In the genomic region with DNA sequence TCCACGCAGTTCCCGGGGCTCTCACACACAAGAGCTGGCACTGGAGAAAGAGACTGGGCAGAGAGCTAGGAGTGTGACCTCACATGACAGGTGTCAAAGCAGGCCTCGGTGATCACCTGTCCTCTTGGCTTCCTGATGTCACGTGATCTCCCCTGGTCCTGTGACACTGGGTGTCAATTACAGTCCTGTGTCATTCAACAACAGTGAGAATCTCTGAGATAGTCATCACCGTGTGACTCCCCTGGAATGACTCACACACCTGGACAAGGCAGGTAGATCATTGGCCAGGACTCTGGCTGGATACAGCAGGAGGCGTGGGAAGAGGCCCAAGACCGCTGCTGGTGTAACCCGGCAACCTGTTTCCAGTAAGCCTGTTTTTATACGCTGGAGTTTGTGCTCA, we compare ENCODE assay signal across 15 mouse cellular contexts.
DNase-seq lines count a peak whose midpoint lies in the region; ATAC-seq and TF ChIP-seq lines count a peak whose summit lies in the region.
"Had no signal": no experiment of that assay in that cellular context is flagged by ENCODE, and none has a peak within 500 bp of the region (broad histone marks: within the 10 kb centered on the region; RNA-seq: fewer than 3 reads in every experiment).

No protein-coding gene starts in this region.

- H3K4me3 ChIP-seq in heart, embryonic 10.5 days = no peak overlapping the region
- H3K4me3 ChIP-seq in ES-Bruce4 (ENCODE audit: low read depth, low read length) = 0 out of 2 replicates have a peak overlapping the region, but pooled peaks have one; percentile 3
- no peak overlapping the region for H3K4me3 ChIP-seq in intestine, embryonic 16.5 days (ENCODE audit: low read length)
- H3K4me3 ChIP-seq in thymus, adult 2 months (ENCODE audit: control insufficient read depth, insufficient read depth, low read length) = no peak overlapping the region
- H3K4me3 ChIP-seq: hindbrain, embryonic 13.5 days had no signal

- TF ChIP-seq CTCF in ES-Bruce4 (IDR thresholded peaks at IDR 0.05; ENCODE audit: low read depth, low read length) = no peak
- no peak for TF ChIP-seq CTCF in thymus, adult 2 months (IDR thresholded peaks at IDR 0.05; ENCODE audit: borderline replicate concordance, control insufficient read depth, extremely low read depth, insufficient read depth, low read length, poor library complexity)

- H3K27me3 ChIP-seq in heart, embryonic 10.5 days (ENCODE audit: insufficient read depth, poor library complexity, severe bottlenecking) = no peaks in the 10 kb centered on the region
- H3K27me3 ChIP-seq in ES-Bruce4 (ENCODE audit: control insufficient read depth, insufficient read depth, low read length, poor library complexity, severe bottlenecking) = no peaks in the 10 kb centered on the region
- no peaks in the 10 kb centered on the region for H3K27me3 ChIP-seq in intestine, embryonic 16.5 days (replicated peaks; ENCODE audit: control insufficient read depth, insufficient read depth, low read length)
- H3K27me3 ChIP-seq in thymus, adult 2 months (ENCODE audit: control insufficient read depth, insufficient read depth, low read length) = no peaks in the 10 kb centered on the region

- WGBS in heart, embryonic 10.5 days = 75% methylated on average over 9 of the region's 9 CpGs
- WGBS in intestine, embryonic 16.5 days = 56% methylated on average over 9 of the region's 9 CpGs
- 25% methylated on average over 9 of the region's 9 CpGs for WGBS in large intestine, adult 2 months
- 86% methylated on average over 9 of the region's 9 CpGs for WGBS in thymus, adult 2 months

- H3K4me2 ChIP-seq in intestine, embryonic 16.5 days (ENCODE audit: low read depth, low read length) = no peak overlapping the region
- H3K4me2 ChIP-seq: hindbrain, embryonic 13.5 days had no signal

- peak overlapping the region; percentile 3; the same call in 1 of the 2 replicates for H3K27ac ChIP-seq in heart, embryonic 10.5 days
- no peak overlapping the region for H3K27ac ChIP-seq in ES-Bruce4 (ENCODE audit: insufficient read depth, low read length)
- no peak overlapping the region for H3K27ac ChIP-seq in intestine, embryonic 16.5 days (ENCODE audit: low read length)
- no peak overlapping the region for H3K27ac ChIP-seq in thymus, adult 2 months (ENCODE audit: control insufficient read depth, insufficient read depth, low read length)
- H3K27ac ChIP-seq: hindbrain, embryonic 13.5 days had no signal

- peak; percentile 95 for ATAC-seq in intestine, embryonic 16.5 days
- ATAC-seq: forebrain, postnatal 0 days had no signal

- H3K36me3 ChIP-seq in heart, embryonic 10.5 days = no peaks in the 10 kb centered on the region
- H3K36me3 ChIP-seq in ES-Bruce4 (ENCODE audit: control insufficient read depth, insufficient read depth, low read length, poor library complexity, severe bottlenecking) = no peaks in the 10 kb centered on the region
- no peaks in the 10 kb centered on the region for H3K36me3 ChIP-seq in intestine, embryonic 16.5 days (ENCODE audit: control insufficient read depth, insufficient read depth, low read length)
- no peaks in the 10 kb centered on the region for H3K36me3 ChIP-seq in thymus, adult 2 months (ENCODE audit: control insufficient read depth, insufficient read depth, low read length)
- H3K36me3 ChIP-seq: hindbrain, embryonic 13.5 days had no signal

- H3K4me1 ChIP-seq in heart, embryonic 10.5 days = peaks cover 62% of the 10 kb centered on the region
- no peaks in the 10 kb centered on the region for H3K4me1 ChIP-seq in ES-Bruce4 (ENCODE audit: control insufficient read depth, insufficient read depth, low read length)
- peaks cover 22% of the 10 kb centered on the region for H3K4me1 ChIP-seq in intestine, embryonic 16.5 days (ENCODE audit: control insufficient read depth, insufficient read depth, low read length)
- H3K4me1 ChIP-seq in thymus, adult 2 months (replicated peaks; ENCODE audit: control insufficient read depth, insufficient read depth, low read length) = no peaks in the 10 kb centered on the region

- no peaks in the 10 kb centered on the region for H3K9me3 ChIP-seq in heart, embryonic 10.5 days
- H3K9me3 ChIP-seq in ES-Bruce4 (replicated peaks; ENCODE audit: control insufficient read depth, insufficient read depth, low read length, poor library complexity, severe bottlenecking) = no peaks in the 10 kb centered on the region
- no peaks in the 10 kb centered on the region for H3K9me3 ChIP-seq in intestine, embryonic 16.5 days (ENCODE audit: control insufficient read depth, low read length)
- H3K9me3 ChIP-seq: hindbrain, embryonic 13.5 days had no signal

- TF ChIP-seq POLR2A in ES-Bruce4 (IDR thresholded peaks at IDR 0.05; ENCODE audit: insufficient read depth, low read length) = no peak
- no peak for TF ChIP-seq POLR2A in thymus, adult 2 months (IDR thresholded peaks at IDR 0.05; ENCODE audit: control insufficient read depth, extremely low read depth, insufficient read depth, low read length, poor library complexity)

- peak; percentile 75; the same call in 1 of the 2 replicates for TF ChIP-seq EP300 in ES-Bruce4 (IDR thresholded peaks at IDR 0.05; ENCODE audit: insufficient read depth, low read depth, low read length)

- intact Hi-C loops in heart, postnatal 25 days (cut with DNase I) = no loop called here

- DNase-seq in heart, embryonic 10.5 days (ENCODE audit: low spot score) = no peak
- no peak for DNase-seq in heart, postnatal 25 days (ENCODE audit: low spot score)
- DNase-seq in large intestine, adult 2 months (ENCODE audit: low read depth, low spot score) = peak; percentile 88
- no peak for DNase-seq in thymus, adult 2 months
- no peak for DNase-seq in testis, postnatal 10 days (ENCODE audit: low spot score)
- DNase-seq in embryo, embryonic 9.5 days (ENCODE audit: extremely low spot score) = no peak
- DNase-seq: adrenal gland, adult 8-10 months; cerebellum, postnatal 25 days; forebrain, postnatal 0 days; midbrain, embryonic 14.5 days; retina, postnatal 1 day; thymus, postnatal 14 days had no signal

- H3K9ac ChIP-seq in ES-Bruce4 (ENCODE audit: low read depth, poor library complexity, severe bottlenecking) = no peak overlapping the region
- no peak overlapping the region for H3K9ac ChIP-seq in intestine, embryonic 16.5 days (ENCODE audit: low read depth, low read length)
- H3K9ac ChIP-seq: forebrain, postnatal 0 days; hindbrain, embryonic 13.5 days had no signal
